Mouse (Mus musculus): ENCODE results near the gene Nup54. TPM values are rescaled to one million over a fixed set of nuclear protein-coding genes. Genes with fewer than 3 reads are reported as not detected.

Nup54 gene
- total RNA-seq, 2 experiments from 2014 or later, result 49.7 to 56.8 TPM

DNA sequence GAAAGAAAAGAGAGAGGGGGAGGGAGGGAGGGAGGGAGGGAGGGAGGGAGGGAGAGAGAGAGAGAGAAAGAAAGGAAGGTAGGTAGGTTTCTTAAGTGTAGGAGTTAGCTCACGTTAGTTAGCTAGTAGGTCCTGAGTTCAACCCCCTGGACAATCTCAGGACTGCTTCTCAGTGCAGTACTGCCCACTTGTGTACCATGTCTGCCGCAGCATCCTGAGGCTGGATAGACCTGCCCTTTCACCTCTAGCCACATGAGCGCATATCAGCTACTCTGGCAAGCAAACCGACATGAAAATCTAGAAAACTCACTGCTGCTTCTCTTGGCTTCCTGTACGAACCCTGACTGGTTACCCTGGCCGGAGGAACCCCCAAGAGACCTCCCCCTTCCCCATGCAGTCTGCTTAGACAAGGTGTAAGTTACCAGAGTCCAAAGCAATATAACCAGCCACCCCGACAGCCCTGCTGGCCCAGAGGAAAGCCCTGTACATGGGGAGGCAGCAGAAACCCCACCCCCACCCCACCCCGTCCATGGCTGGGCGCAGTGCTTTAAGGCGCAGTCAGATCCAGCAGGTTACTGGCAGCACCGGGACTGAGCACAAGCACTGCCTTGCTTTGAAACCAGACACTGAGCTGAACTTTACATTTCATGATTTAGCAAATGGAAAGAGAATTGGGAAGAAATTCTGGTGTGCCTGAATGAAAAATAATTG lies 21.6 kb downstream of the Nup54 start:
- no peak for ATAC-seq (ENCODE audit: poor library complexity, severe bottlenecking)

DNA sequence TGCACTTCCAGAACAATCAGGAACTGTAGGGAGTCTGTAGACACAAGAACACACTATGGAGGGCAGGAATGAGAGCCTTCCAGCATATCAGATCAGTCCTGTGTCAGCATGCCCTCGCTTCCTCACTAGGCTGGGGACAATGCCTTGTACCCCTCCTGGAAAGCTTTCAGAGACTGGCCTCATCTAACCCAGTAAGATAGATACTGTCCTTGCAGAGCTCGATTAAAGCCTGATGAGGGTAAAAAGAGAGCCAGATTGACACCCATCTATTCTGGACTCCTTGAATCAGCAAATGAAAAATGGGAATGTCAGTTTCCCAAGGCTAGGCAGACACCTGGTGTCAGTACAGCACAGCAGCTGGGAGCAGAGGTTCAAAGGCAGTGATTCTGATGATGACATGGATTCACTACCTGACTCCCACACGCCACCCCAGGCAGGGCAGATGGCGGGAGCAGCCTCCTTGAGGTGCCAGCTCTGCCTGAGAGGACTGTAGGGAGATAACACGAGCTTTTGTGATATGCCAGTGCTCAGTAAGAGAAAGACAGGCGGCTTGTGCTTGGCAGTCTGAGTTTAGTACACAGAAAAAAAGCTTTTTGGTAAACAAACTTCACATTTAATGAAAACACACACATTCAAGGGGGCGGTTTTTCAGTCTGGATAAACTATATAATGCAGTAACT lies 23.4 kb downstream of the Nup54 start:
- no peak for ATAC-seq (ENCODE audit: poor library complexity, severe bottlenecking)

DNA sequence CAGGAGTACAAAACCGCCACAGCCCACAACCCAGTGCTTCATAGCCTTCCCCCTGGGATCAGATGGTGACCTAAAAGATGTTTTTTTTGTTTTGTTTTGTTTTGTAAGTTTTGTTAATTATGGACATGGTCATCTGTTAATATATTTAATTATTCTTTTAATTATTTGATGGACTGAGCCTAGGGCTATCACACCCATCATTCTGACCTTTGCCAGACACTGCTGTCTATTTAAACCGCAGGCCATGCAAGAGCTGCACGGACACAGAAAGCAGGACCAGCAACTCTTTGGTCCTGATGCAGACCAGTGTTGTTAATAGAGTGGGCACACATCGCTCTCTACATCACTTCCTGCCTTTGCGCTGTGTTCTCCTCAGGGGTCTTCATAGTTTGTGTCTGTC lies 24.5 kb downstream of the Nup54 start:
- ATAC-seq (ENCODE audit: poor library complexity, severe bottlenecking), result no peak

DNA sequence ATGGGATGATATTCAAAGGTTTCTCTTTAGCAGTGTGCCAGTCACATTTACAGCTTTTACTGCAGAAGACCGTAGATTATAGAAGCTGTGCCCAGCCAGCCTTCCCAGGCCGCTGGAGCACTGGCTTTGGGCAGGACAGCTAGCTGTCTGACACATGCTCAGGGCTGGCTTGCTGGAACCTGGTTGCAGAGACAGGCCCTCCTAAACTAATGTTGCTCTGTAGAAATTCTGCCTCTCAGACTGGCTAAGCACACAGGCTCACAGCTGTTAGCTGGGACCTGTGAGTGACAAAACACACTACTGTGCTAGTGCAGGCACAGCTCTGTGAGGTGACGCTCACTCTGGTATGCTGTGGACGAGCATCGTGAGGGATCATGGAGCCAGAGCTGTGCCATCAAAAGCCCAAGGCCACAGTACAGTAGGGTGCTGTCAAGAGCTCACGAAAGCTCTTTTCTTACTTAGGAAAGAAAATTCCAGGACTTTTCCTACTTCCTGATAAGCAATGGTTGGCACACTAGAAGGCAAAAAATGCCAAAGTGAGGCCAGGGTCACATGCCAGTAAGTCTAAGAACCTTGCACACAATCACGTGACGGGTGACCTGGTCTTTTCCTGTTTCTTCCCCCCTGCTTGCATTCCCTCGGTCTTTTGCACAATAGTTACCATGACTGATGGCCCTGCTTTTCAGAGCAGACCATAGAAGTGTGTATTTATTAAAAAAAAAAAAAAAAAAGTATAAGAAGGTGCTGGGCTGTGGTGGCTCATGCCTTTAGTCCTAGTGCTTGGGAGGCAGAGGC lies 25.5 kb downstream of the Nup54 start:
- ATAC-seq (ENCODE audit: poor library complexity, severe bottlenecking), result no peak

DNA sequence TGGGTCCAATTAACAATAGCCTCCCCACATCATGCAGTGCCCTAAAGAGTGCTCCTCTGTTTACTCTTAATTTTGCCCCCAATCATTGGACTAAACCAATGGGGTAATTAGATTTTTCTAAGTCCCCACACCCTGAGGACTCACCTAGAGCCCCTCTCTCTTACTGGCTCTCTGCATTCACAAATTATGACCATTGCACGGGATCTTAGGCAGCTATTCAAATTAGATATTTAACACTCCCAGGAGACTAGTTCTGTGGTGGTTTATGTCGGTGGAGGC lies 30.7 kb downstream of the Nup54 start:
- no peak for ATAC-seq (ENCODE audit: poor library complexity, severe bottlenecking)

DNA sequence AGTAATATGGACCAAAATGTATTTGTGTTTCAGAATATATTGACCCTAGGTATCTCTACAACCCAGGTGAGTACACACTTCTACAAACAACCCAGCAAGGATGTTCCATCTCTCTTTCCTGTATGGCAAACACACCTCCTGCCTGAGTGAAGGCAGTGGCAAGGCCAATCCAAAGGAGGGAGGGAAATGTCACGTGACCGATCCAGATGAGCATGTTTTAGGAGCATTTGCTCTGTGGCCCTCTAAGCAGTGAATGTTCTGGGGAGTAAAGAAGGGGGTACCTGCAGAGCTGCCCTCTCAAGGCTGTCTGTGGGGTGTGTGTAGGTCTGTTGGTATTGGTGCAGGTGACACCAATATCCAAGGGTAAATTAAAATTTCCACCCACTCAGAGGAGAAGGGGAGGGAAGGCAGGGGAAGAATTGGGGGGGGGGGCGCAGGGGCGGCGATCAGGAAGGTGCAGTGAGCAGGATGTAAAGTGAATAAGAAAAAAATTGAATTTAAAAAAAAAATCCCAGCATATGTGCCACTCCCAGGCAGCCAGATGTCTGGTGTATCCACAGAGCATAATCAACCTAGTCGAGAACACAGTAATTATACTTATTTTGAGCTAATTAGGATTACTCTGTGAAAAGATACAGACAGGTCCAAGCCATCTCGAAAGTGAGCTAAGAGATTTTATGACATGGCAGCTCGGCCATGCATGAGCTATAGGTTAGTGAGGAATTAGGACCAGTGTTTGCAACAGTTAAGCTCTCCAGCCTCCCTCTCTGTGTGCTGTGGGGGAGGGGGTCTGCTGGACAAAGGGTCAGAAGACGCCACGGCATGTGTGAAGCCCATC lies 31.2 kb downstream of the Nup54 start:
- ATAC-seq (ENCODE audit: poor library complexity, severe bottlenecking), result no peak

DNA sequence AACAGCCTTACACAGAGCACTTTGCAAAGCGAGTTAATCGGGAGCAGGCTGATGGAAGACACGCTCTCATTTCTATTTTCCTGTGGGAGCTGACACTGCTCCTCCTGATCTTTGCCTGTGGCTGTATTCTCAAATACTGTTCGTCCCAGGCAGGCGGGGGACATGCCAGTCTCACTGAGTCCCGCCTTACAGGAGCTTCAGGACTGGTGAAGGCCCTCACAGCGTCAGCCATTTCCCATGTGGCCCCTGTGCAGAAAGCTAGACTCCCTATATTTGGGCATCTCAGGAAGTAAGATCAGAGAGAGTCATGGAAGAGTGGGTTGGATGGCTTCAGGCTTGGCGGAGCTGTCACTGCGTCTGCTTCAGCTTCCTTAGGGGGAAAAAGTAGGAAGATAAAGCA lies 32.2 kb downstream of the Nup54 start:
- no peak for ATAC-seq (ENCODE audit: poor library complexity, severe bottlenecking)

DNA sequence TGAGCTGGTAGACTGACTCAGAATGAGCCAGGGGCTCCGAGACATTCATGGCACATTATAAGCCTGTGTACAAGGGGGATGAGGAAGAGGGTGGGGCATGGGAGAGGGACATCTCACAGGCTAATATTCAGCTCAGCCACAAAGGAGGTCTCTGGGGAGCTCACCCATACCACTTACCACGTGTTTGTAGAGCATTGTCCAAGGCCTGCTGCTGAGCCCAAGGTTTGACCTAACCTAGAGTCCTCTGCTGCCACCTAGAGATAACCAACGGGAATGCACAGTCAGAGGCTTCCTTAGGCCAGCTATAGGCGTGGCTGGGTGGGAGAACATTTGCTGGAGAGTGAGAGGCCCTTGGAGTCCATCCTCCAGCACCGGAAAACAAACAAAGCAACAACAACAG lies 36.9 kb downstream of the Nup54 start:
- ATAC-seq (ENCODE audit: poor library complexity, severe bottlenecking), result peak; percentile 96

DNA sequence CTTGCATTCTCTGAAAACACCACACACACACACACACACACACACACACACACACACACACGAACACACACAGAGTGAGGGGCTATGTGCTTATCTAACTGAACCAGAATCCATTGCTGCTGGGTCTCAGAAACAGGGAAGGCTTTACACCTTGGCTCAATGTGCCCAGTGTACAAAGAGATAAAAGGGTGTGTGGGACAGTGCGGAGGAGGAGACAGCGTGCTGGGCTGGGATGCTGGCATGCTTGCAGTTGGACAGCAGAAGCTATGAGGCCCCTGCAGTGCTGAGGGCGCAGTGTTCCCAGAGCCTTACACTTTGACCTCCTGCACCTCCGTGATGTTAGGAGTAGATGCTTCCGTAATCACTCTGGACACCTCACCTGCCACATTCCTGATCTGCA lies 38.5 kb downstream of the Nup54 start:
- no peak for ATAC-seq (ENCODE audit: poor library complexity, severe bottlenecking)

DNA sequence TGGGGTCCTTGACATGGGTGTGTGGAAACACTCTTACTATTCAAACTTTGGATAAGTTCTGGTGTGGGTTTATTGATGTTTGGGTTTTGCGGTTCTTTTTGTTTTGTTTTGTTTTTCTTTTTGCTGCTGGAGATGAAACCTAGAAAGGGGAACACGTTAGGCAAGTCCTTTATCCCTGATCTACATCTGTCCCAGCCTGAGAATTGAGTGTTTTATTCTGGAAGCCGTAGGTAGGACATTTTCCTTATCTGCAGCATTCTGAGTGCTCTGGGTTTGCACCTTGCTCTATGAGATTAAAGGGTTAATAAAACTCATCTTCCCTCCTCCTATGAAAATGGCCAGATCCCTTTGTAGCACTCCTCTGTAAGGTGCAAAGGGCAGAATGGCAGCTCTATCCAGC lies 39.3 kb downstream of the Nup54 start:
- ATAC-seq (ENCODE audit: poor library complexity, severe bottlenecking), result no peak

DNA sequence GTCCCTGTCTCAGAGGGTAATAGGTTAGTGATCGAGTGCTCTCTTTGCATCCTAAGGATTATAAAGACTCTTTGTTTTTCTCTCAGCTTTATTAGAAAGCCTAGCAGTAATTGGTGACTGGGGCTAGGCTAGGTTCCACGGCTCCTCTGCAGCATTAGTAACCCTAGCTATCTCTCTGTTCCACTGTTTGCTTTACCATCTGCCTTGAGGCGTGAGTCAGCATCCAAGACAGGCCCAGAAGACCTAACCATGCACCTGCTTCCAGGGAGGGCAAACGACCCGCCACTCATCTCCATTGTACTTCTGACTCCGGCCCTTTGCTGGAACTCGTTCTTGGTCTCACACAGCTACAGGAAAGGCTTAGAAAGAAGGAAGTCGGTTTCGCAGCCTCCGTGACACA lies 41.2 kb downstream of the Nup54 start:
- peak; percentile 16; the same call in 1 of the 2 replicates for ATAC-seq (ENCODE audit: poor library complexity, severe bottlenecking)

DNA sequence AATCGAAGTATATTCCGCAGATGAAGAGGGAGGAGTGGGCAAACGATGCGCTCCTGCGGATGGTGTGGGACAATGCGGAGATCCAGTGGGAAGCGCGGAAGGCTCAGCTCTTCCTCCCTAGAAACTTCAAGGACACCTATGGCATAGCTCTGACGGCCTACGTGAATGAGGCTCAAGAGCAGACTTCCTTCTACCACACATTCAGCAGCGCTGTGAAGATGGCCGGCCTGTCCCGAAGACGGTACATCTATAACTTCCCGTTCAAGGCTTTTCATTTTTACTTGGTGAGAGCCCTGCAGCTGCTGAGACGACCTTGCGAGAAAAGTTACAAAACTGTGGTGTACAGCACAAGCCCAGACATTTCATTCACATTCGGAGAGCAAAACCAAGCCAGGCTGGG lies 42.5 kb downstream of the Nup54 start:
- ATAC-seq (ENCODE audit: poor library complexity, severe bottlenecking), result peak; percentile 72

DNA sequence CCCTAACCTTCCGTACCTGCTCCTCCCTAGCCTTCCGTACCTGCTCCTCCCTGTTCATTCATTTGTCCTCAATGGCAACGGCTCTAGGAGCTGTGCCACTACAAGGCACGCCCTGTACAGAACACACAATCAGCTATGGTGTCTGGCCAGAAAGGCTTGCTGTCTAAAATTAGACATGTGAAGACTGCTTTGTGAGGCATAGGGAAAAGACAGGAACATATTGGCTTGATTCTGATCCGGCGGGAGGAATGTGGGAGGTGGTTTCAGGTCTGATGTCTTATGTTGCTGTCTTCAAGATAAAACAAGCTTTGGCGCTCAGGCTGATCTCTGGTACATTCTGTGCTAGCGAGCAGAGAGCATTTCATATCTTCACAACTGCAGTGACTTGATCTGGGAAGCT lies 44.4 kb downstream of the Nup54 start:
- ATAC-seq (ENCODE audit: poor library complexity, severe bottlenecking), result no peak

DNA sequence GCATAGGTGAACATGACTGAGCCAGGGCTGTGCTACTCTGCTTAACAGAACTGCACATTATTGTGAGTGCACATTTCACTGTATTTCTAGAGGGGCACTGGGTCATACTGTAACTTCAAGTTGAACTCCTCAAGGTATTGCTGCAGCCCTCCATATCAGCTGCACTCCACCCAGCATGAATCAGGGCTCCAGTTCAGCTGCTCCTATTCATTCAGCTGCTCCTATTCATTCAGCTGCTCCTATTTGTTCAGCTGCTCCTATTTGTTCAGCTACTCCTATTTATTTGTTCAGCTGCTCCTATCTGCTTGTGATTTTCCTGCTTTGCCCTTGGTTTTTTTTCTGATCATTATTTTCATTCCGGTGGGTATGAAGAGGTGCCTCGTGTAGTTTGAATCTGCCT lies 45.0 kb downstream of the Nup54 start:
- no peak for ATAC-seq (ENCODE audit: poor library complexity, severe bottlenecking)

DNA sequence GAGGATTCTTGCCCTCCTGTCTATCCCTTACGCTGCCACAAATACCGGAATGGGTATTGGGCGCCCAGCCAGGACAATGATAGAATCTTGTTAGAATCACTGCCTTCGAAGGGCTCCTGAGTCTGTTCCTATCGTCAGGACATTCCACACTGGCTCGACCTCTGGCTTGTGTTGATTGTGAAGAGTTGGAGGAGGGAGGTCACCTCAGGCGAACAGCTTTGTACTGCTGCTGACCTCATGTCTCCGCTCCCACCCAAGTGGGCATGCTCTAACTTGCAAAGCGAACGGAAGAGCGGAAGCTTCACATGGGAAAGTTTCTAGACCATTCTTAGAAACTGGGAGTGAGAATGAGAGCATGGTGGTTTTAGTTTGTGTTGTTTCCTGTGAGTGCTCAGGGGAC lies 47.6 kb downstream of the Nup54 start:
- no peak for ATAC-seq (ENCODE audit: poor library complexity, severe bottlenecking)

DNA sequence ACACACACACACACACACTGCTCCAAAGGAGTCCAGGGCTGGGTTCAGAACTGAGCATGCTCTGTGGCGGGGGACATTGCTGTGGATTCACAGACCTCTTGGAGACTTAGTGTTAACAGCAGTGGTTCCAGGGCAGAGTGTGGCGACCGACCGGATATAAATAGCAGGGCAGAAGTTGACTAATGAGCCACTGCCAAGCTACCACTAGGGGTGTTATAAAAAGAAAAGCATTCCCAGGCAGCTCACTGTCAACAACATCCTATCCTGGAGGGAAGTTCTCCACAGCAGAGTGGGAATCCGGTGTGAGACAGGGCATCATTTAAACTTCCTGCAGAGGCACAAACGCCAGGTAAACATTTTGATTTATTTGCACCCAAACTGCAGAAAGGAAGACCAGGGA lies 48.4 kb downstream of the Nup54 start:
- peak; percentile 47; the same call in 1 of the 2 replicates for ATAC-seq (ENCODE audit: poor library complexity, severe bottlenecking)

DNA sequence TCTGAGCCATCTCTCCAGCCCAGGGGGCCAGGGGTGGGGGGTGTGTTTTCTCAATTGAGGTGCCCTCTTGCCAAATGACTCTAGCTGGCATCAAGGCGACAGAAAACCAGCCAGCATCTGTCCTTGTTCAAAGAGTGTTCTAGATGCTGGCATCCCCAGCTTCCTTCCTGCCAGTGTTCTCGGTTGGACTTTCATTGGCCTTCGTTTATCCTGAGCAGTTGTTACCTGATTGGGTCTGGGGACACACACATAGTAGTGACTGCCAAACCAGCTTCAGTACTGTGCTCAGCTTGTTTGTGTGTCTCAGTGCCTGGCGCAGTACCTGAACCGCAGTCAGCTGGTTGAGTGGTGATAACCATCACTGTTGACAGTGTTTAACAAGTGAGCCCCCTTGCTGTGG lies 48.9 kb downstream of the Nup54 start:
- ATAC-seq (ENCODE audit: poor library complexity, severe bottlenecking), result no peak

DNA sequence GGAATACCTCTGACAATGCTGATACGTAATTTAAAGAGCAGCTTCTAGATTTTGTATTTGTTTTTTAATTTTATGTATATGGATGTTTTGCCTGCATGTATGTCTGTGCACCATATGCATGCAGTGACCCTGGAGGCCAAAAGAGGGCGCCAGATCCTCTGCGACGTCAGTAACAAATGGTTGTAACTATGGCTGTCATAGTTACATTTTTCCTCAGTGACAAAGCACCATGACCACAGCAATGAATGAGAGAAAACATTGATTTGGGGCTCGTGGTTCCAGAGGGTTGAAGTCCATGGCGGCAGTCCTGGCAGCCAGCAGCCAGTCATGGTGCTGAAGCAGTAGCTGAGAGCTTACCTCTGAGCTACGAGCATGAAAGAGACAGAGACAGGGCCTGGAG lies 50.2 kb downstream of the Nup54 start:
- ATAC-seq (ENCODE audit: poor library complexity, severe bottlenecking), result peak; percentile 70

DNA sequence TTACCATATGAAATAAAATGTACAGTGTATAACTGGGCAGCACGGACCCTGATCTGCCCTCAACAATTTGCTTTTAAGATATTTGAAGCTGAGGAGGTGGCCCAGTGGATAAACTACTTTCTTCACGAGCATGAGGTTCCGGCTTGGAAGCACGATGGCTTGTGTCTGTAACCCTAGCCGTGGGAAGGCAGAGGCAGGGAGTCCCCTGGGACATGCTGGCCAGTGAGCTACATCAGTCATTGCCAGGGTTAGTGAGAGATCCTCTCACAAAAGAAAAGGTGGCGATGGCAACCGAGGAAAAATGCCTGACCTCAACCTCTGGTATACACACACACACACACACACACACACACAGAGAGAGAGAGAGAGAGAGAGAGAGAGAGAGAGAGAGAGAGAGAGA lies 51.3 kb downstream of the Nup54 start:
- no peak for ATAC-seq (ENCODE audit: poor library complexity, severe bottlenecking)

DNA sequence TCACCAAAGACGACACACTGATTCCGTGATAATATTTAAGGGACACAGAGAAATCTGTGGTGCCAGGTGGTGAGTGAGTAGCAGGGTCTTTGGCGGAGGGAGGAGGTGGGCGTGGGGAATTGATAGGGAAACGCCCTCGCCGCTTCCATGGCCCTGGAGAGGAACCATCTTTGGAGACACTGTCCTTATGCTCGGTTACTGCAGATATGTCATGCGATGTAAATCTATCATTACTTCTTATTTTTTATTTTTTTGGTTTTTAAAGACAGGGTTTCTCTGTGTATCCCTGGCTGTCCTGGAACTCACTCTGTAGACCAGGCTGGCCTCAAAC lies 52.7 kb downstream of the Nup54 start:
- ATAC-seq (ENCODE audit: poor library complexity, severe bottlenecking), result no peak

DNA sequence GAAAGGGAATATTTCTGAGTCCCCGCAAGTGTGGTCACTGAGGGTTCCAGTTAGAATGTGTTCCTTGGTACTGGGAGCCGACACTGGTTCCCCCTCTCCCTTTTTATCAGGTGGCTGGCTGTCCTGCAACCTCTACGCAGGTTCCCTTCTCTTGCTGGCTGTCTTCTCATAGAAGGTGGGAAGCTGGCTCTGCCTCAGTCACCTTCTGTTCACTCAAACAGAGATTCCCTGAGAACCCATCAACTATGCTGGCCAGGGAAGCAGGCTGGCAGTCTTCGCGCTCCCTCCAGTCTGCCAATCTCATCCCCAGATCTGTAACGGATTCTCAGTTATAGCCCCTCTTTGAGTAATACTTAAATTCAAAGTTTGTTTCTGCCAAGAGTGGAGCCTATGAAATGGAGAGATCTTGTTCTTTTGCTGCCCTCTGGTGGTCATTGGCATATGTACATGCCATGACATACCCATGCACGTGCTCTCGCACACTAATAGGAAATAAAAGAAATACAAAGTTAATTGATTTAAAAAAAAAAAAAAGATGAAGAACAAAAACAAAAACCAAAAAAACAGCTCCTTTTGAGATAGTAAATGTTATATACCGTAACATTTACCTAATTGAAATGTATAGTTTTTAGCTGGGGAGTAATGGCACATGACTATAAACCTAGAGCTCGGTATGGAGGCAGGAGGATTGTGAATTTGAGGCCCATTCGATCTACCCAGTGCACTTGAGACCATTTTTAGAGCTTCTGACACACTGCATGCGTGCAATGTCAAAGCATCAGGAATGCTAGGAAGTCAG lies 53.3 kb downstream of the Nup54 start:
- peak; percentile 89 for ATAC-seq (ENCODE audit: poor library complexity, severe bottlenecking)

All from megakaryocyte, adult 5-6 weeks (primary cell).